Mouse (Mus musculus) ES-Bruce4 (cell line): ENCODE measurements around the gene Atxn1.

Experiments
- CTCF ChIP-seq: IDR thresholded peaks from one replicate; pipeline ENCODE4 v1.8.1; 2011; ENCODE audit warnings: low read depth, low read length
- EP300 ChIP-seq: IDR thresholded peaks from 2 replicates; pipeline ENCODE4 v1.6.1; 2011; ENCODE audit warnings: low read depth, low read length; ENCODE audit not compliant: insufficient read depth
- POLR2A ChIP-seq: IDR thresholded peaks from one replicate; pipeline ENCODE4 v1.8.1; 2011; ENCODE audit warnings: low read length; ENCODE audit not compliant: insufficient read depth

- TF ChIP-seq EP300 (no peak), CTCF (no peak), POLR2A (no peak)
Measured at GRCm38 (mm10) chr13:45692440-45692839, 272.4 kb downstream of the Atxn1 start.
